Mouse (Mus musculus) ES-Bruce4 (cell line): ENCODE measurements around the gene Pam.

ENCODE experiments used
- CTCF ChIP-seq: IDR thresholded peaks from one replicate; pipeline ENCODE4 v1.8.1; 2011; ENCODE audit warnings: low read depth, low read length
- POLR2A ChIP-seq: IDR thresholded peaks from one replicate; pipeline ENCODE4 v1.8.1; 2011; ENCODE audit warnings: low read length; ENCODE audit not compliant: insufficient read depth

- TF ChIP-seq POLR2A (no peak), CTCF (no peak)
Observed at GRCm38 (mm10) chr1:98095246-98095990, at the start of gene Pam.
